Mouse (Mus musculus) MEL (cell line): Measurements from ENCODE around the gene Asdurf. TPM values are rescaled to one million over a fixed set of nuclear protein-coding genes. Genes with fewer than 3 reads are reported as not detected.
"Not testable (repeated sequence)": the region's sequence is repeated elsewhere in the genome, so short reads cannot be mapped to it uniquely, and the experiment has no call there.

Source experiments
- DNase-seq: peaks from one replicate; pipeline ENCODE4 v3.0.0; 2011; ENCODE audit warnings: low read depth, low spot score
- H3K27ac ChIP-seq: 2 replicates; pipeline ENCODE4 v1.5.1; 2012; ENCODE audit warnings: low read depth, mild to moderate bottlenecking, control low read depth, low read length, moderate library complexity; ENCODE audit not compliant: control insufficient read depth
- H3K27me3 ChIP-seq, 2 experiments: fragments of 150-350 bp in 1 of 2; sonication (generic) in 1 of 2; 2 replicates each; pipeline ENCODE4 v1.6.1; 2012; ENCODE audit warnings: low read length in 2 of 2, mild to moderate bottlenecking in 2 of 2, improper control_type of control experiment in 1 of 2, moderate library complexity in 1 of 2; ENCODE audit not compliant: insufficient read depth in 2 of 2, control insufficient read depth in 1 of 2
- H3K36me3 ChIP-seq, 2 experiments: 2 replicates each; pipeline ENCODE4 v1.6.1; 2012 to 2014; ENCODE audit warnings: low read length in 2 of 2, improper control_type of control experiment in 1 of 2, inconsistent platforms in 1 of 2, mild to moderate bottlenecking in 1 of 2; ENCODE audit not compliant: insufficient read depth in 2 of 2, control insufficient read depth in 1 of 2
- H3K4me1 ChIP-seq, 2 experiments: fragments of 150-350 bp in 1 of 2; sonication (generic) in 1 of 2; 2 replicates each; pipeline ENCODE4 v1.6.1; 2012; ENCODE audit warnings: low read length in 2 of 2, improper control_type of control experiment in 1 of 2, mild to moderate bottlenecking in 1 of 2; ENCODE audit not compliant: insufficient read depth in 2 of 2, control insufficient read depth in 1 of 2
- H3K4me3 ChIP-seq, 2 experiments: fragments of 150-350 bp in 1 of 2; sonication (generic) in 1 of 2; 2 replicates each; pipeline ENCODE4 v1.5.1; 2012; ENCODE audit warnings: low read depth in 2 of 2, low read length in 2 of 2, mild to moderate bottlenecking in 2 of 2, moderate library complexity in 2 of 2, control low read depth in 1 of 2, improper control_type of control experiment in 1 of 2; ENCODE audit not compliant: control insufficient read depth in 1 of 2, insufficient read depth in 1 of 2
- H3K79me2 ChIP-seq: 2 replicates; pipeline ENCODE4 v1.6.1; 2012; ENCODE audit warnings: mild to moderate bottlenecking, low read length, moderate library complexity; ENCODE audit not compliant: control insufficient read depth, poor library complexity, insufficient read depth
- H3K9ac ChIP-seq: 2 replicates; pipeline ENCODE4 v1.6.1; 2012; ENCODE audit warnings: low read depth, mild to moderate bottlenecking, control low read depth, low read length, moderate library complexity; ENCODE audit not compliant: control insufficient read depth, poor library complexity, severe bottlenecking
- H3K9me3 ChIP-seq: fragments of 150-350 bp; sonication (generic); replicated peaks from 2 replicates; pipeline ENCODE4 v1.6.1; 2012; ENCODE audit warnings: mild to moderate bottlenecking, low read length, improper control_type of control experiment, moderate library complexity; ENCODE audit not compliant: insufficient read depth
- BHLHE40 ChIP-seq: IDR thresholded peaks from 2 replicates; pipeline ENCODE4 v1.6.1; 2012; ENCODE audit warnings: low read depth, mild to moderate bottlenecking, inconsistent platforms, low read length, improper control_type of control experiment, borderline replicate concordance
- CHD1 ChIP-seq: IDR thresholded peaks from 2 replicates; pipeline ENCODE4 v1.6.1; 2012; ENCODE audit warnings: low read depth, mild to moderate bottlenecking, inconsistent platforms, low read length, improper control_type of control experiment
- E2F4 ChIP-seq: IDR thresholded peaks from 2 replicates; pipeline ENCODE4 v1.6.1; 2011; ENCODE audit warnings: low read depth, low read length, improper control_type of control experiment, borderline replicate concordance
- ELF1 ChIP-seq: IDR thresholded peaks from 2 replicates; pipeline ENCODE4 v1.6.1; 2014; ENCODE audit warnings: low read depth, mild to moderate bottlenecking, inconsistent platforms, low read length, improper control_type of control experiment, moderate library complexity
- HCFC1 ChIP-seq: IDR thresholded peaks from 2 replicates; pipeline ENCODE4 v1.6.1; 2012; ENCODE audit warnings: low read depth, mild to moderate bottlenecking, inconsistent platforms, low read length, improper control_type of control experiment, moderate library complexity
- JUND ChIP-seq: IDR thresholded peaks from 2 replicates; pipeline ENCODE4 v1.6.1; 2011; ENCODE audit warnings: low read depth, mild to moderate bottlenecking, improper control_type of control experiment, low read length
- MAFK ChIP-seq: IDR thresholded peaks from 2 replicates; pipeline ENCODE4 v1.6.1; 2011; ENCODE audit warnings: low read depth, mild to moderate bottlenecking, low read length, improper control_type of control experiment, borderline replicate concordance
- MXI1 ChIP-seq: IDR thresholded peaks from 2 replicates; pipeline ENCODE4 v1.6.1; 2011; ENCODE audit warnings: mild to moderate bottlenecking, low read depth, low read length, improper control_type of control experiment
- MYB ChIP-seq: IDR thresholded peaks from 2 replicates; pipeline ENCODE4 v1.6.1; 2011; ENCODE audit warnings: mild to moderate bottlenecking, low read depth, low read length, improper control_type of control experiment
- MYC ChIP-seq: IDR thresholded peaks from 2 replicates; pipeline ENCODE4 v1.6.1; 2011; ENCODE audit warnings: low read depth, mild to moderate bottlenecking, low read length, improper control_type of control experiment, moderate library complexity
- NRF1 ChIP-seq: IDR thresholded peaks from 2 replicates; pipeline ENCODE4 v1.6.1; 2014; ENCODE audit warnings: low read depth, mild to moderate bottlenecking, inconsistent platforms, low read length, improper control_type of control experiment, moderate library complexity; ENCODE audit not compliant: poor library complexity, insufficient read depth, severe bottlenecking
- SIN3A ChIP-seq: IDR thresholded peaks from 2 replicates; pipeline ENCODE4 v1.6.1; 2012; ENCODE audit warnings: low read length, improper control_type of control experiment, inconsistent platforms
- SMC3 ChIP-seq: IDR thresholded peaks from 2 replicates; pipeline ENCODE4 v1.6.1; 2011; ENCODE audit warnings: low read depth, low read length, improper control_type of control experiment
- UBTF ChIP-seq: IDR thresholded peaks from 2 replicates; pipeline ENCODE4 v1.6.1; 2012; ENCODE audit warnings: low read depth, mild to moderate bottlenecking, inconsistent platforms, low read length, improper control_type of control experiment, moderate library complexity, borderline replicate concordance; ENCODE audit not compliant: insufficient read depth
- ZKSCAN1 ChIP-seq: IDR thresholded peaks from 2 replicates; pipeline ENCODE4 v1.6.1; 2012; ENCODE audit warnings: low read depth, mild to moderate bottlenecking, inconsistent platforms, low read length, improper control_type of control experiment, moderate library complexity
- ZMIZ1 ChIP-seq: IDR thresholded peaks from 2 replicates; pipeline ENCODE4 v1.6.1; 2012; ENCODE audit warnings: low read depth, mild to moderate bottlenecking, inconsistent platforms, low read length, improper control_type of control experiment, moderate library complexity
- polyA plus RNA-seq, 2 experiments: library from polyadenylated mRNA; stranded (reverse) in 1 of 2; unstranded in 1 of 2; fragments of >175 nt in 1 of 2; fragments of >200 nt in 1 of 2; gene quantifications; 2 replicates each; pipeline versions ENCODE4 v1.2.1 to v1.2.4; 2012; ENCODE audit warnings: low replicate concordance in 2 of 2, low read depth in 1 of 2; ENCODE audit not compliant: insufficient read length in 2 of 2, insufficient read depth in 1 of 2, missing spikeins in 1 of 2
- total RNA-seq: library from RNA; depleted of rRNA; stranded (reverse); fragments of 300-350 nt; gene quantifications from 2 replicates; pipeline ENCODE4 v1.2.3, GENCODE M21; 2012

The Asdurf gene
- total and polyA plus RNA-seq, 3 experiments: not detected

GRCm38 (mm10) chr1:53341071-53341470 lies 11.3 kb downstream of the Asdurf start:
- H3K79me2 ChIP-seq: no peaks in the 10 kb centered on the region
- H3K27ac ChIP-seq: no peak overlapping the region
- DNase-seq: no peak
- no peak for TF ChIP-seq MXI1
- TF ChIP-seq SMC3: no peak
- TF ChIP-seq ZMIZ1: no peak
- no peak for TF ChIP-seq JUND
- no peak for TF ChIP-seq MAFK
- no peak for TF ChIP-seq ZKSCAN1
- no peak for TF ChIP-seq HCFC1
- TF ChIP-seq CHD1: no peak
- TF ChIP-seq BHLHE40: no peak
- TF ChIP-seq SIN3A: no peak
- TF ChIP-seq NRF1: no peak
- TF ChIP-seq MYB: no peak
- no peak for TF ChIP-seq UBTF
- no peak for TF ChIP-seq ELF1
- TF ChIP-seq MYC: no peak
- H3K27me3 ChIP-seq: no peaks in the 10 kb centered on the region
- no peaks in the 10 kb centered on the region; a peak in 1 of 4 replicates for H3K4me1 ChIP-seq
- H3K9me3 ChIP-seq: no peaks in the 10 kb centered on the region
- no peak overlapping the region for H3K9ac ChIP-seq
- no peak overlapping the region for H3K4me3 ChIP-seq
- H3K36me3 ChIP-seq: no peaks in the 10 kb centered on the region; a peak in 1 of 4 replicates

- H3K79me2 ChIP-seq, DNase-seq, H3K36me3 ChIP-seq, H3K4me1 ChIP-seq, H3K9me3 ChIP-seq, H3K9ac ChIP-seq, H3K27me3 ChIP-seq, H3K27ac ChIP-seq, H3K4me3 ChIP-seq: not testable (repeated sequence)
Observed at GRCm38 (mm10) chr1:53337403-53337802, 15.0 kb downstream of the Asdurf start.

- DNase-seq: no peak
- Histone ChIP-seq H3K4me1 (no peaks in the 10 kb centered on the region; a peak in 1 of 4 replicates), H3K4me3 (no peak overlapping the region), H3K27ac (no peak overlapping the region), H3K9me3 (no peaks in the 10 kb centered on the region), H3K79me2 (no peaks in the 10 kb centered on the region), H3K9ac (no peak overlapping the region), H3K36me3 (no peaks in the 10 kb centered on the region), H3K27me3 (no peaks in the 10 kb centered on the region)
- TF ChIP-seq SIN3A: no peak
- TF ChIP-seq E2F4: no peak
- TF ChIP-seq NRF1: no peak
- TF ChIP-seq MYB: no peak
Observed at GRCm38 (mm10) chr1:53335465-53335864, 17.0 kb downstream of the Asdurf start.

DNA sequence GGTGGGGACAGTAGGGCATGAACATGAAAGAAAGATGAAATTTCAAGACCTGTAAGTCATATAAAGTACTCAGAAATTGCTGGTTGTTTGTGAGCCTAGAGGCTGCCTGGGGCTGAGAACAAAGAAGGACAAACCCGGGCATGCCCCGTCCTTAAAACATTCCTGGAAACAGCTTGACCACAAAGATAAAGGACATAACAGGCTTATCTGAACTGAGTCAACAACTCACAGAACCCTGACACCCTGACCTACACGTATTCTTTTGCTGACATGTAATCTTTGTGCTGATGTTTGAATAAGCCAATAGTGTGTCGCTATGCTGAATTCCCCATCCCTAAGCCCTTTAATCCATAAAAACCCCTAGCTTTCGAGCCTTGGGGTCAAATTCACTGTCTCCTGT lies 18.9 kb downstream of the Asdurf start:
- H3K79me2 ChIP-seq, H3K9me3 ChIP-seq, H3K36me3 ChIP-seq, H3K4me1 ChIP-seq, H3K27ac ChIP-seq, H3K9ac ChIP-seq, H3K27me3 ChIP-seq, H3K4me3 ChIP-seq, DNase-seq: not testable (repeated sequence)
